Mouse (Mus musculus) embryo, embryonic 9.5 days (tissue): ENCODE measurements around the gene Clasp2.
A peak's percentile ranks its signal among the peaks of the same experiment; 100 is the strongest.
"Not testable (repeated sequence)": the region's sequence is repeated elsewhere in the genome, so short reads cannot be mapped to it uniquely, and the experiment has no call there.

Source experiments
- DNase-seq: peaks from one replicate; pipeline ENCODE4 v3.0.0-alpha.2; 2017; ENCODE audit errors: extremely low spot score

Gene Clasp2

GRCm38 (mm10) chr9:113741108-113741636 is at the start of gene Clasp2:
Gene Clasp2, plus strand, starts transcription at chr9:113741473.
- peak; percentile 85 for DNase-seq

- no peak for DNase-seq
These were observed 39.7 kb upstream of the Clasp2 start for GRCm38 (mm10) chr9:113701441-113702160.

- DNase-seq: no peak
These were observed 35.2 kb upstream of the Clasp2 start for GRCm38 (mm10) chr9:113706108-113706507.

GRCm38 (mm10) chr9:113706841-113707240 is 34.4 kb upstream of the Clasp2 start:
- DNase-seq: no peak

- peak; percentile 88 for DNase-seq
These were observed 33.6 kb upstream of the Clasp2 start, which contains the start of gene Pdcd6ip for GRCm38 (mm10) chr9:113707481-113708360. Gene Pdcd6ip, minus strand, starts transcription at chr9:113708259.

GRCm38 (mm10) chr9:113708361-113709280 is 32.7 kb upstream of the Clasp2 start:
- DNase-seq: no peak

- no peak for DNase-seq
These were observed 30.4 kb upstream of the Clasp2 start for GRCm38 (mm10) chr9:113710871-113711270.

GRCm38 (mm10) chr9:113719063-113719462 is 22.2 kb upstream of the Clasp2 start:
- peak; percentile 39 for DNase-seq

GRCm38 (mm10) chr9:113724646-113725045 is 16.6 kb upstream of the Clasp2 start:
- no peak for DNase-seq

- DNase-seq: not testable (repeated sequence)
These were observed 15.7 kb upstream of the Clasp2 start for GRCm38 (mm10) chr9:113725609-113726008.

GRCm38 (mm10) chr9:113726131-113726530 is 15.1 kb upstream of the Clasp2 start:
- DNase-seq: no peak

GRCm38 (mm10) chr9:113726991-113727680 is 14.1 kb upstream of the Clasp2 start:
- no peak for DNase-seq

GRCm38 (mm10) chr9:113731540-113731939 is 9.7 kb upstream of the Clasp2 start:
- no peak for DNase-seq

GRCm38 (mm10) chr9:113735920-113736319 is 5.4 kb upstream of the Clasp2 start:
- DNase-seq: no peak

- no peak for DNase-seq
These were observed 3.3 kb upstream of the Clasp2 start for GRCm38 (mm10) chr9:113738021-113738420.

- no peak for DNase-seq
These were observed 2.3 kb upstream of the Clasp2 start for GRCm38 (mm10) chr9:113738941-113739340.

- peak; percentile 70 for DNase-seq
These were observed 414 bp downstream of the Clasp2 start for GRCm38 (mm10) chr9:113741637-113742137.

GRCm38 (mm10) chr9:113742361-113742794 is 1.1 kb downstream of the Clasp2 start:
- DNase-seq: peak; percentile 24

- no peak for DNase-seq
These were observed 2.0 kb downstream of the Clasp2 start for GRCm38 (mm10) chr9:113743291-113743690.

GRCm38 (mm10) chr9:113749356-113749755 is 8.1 kb downstream of the Clasp2 start:
- no peak for DNase-seq
